Mouse (Mus musculus) ES-E14 (cell line): ENCODE measurements at regions not wholly inside any gene's neighbourhood (a gene's known extent, or its start where the extent isn't known, plus 50 kb on each side); places are given as distances from the start of the nearest gene placed in this dataset.

Source experiments
- CHD2 ChIP-seq: IDR thresholded peaks from 2 replicates; pipeline ENCODE4 v1.6.1; 2014; ENCODE audit warnings: mild to moderate bottlenecking, low read depth, low read length, inconsistent platforms
- HCFC1 ChIP-seq: IDR thresholded peaks from 2 replicates; pipeline ENCODE4 v1.6.1; 2012; ENCODE audit warnings: low read length, inconsistent platforms, borderline replicate concordance; ENCODE audit not compliant: insufficient read depth
- MAFK ChIP-seq: IDR thresholded peaks from 2 replicates; pipeline ENCODE4 v1.6.1; 2014; ENCODE audit warnings: mild to moderate bottlenecking, low read depth, low read length, inconsistent platforms; ENCODE audit not compliant: insufficient read depth
- ZC3H11A ChIP-seq: IDR thresholded peaks from 2 replicates; pipeline ENCODE4 v1.6.1; 2012; ENCODE audit warnings: low read depth, mild to moderate bottlenecking, inconsistent platforms, low read length, borderline replicate concordance

GRCm38 (mm10) chr6:59556668-59557310 lies 130.7 kb upstream of the Gprin3 start:
- TF ChIP-seq HCFC1 = no peak
- TF ChIP-seq CHD2 = no peak
- no peak for TF ChIP-seq MAFK
- no peak for TF ChIP-seq ZC3H11A
